Mouse (Mus musculus): ENCODE results near the gene Ksr1. TPM values are rescaled to one million over a fixed set of nuclear protein-coding genes. Genes with fewer than 3 reads are reported as not detected.

The Ksr1 gene
- polyA plus RNA-seq, 2 experiments: 1.7 to 4.0 TPM

DNA sequence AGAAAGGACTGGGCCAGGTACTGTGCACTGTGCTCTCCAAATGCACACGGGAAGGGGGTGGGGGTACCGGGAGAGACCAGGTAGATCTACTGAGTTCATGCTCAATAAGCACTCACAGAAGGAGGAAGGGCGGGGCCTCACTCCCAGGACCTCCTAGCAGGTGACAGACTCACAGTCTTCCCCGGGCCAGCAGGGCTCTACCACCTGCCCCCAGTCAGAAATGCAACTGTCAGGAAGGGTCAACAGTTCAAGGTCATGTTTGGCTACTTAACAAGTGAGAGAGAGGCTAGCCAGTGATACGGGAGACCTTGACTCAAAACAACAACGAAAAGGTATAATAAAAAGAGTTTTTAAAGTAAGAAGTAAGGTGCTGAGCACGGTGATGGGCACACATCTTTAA lies 18.0 kb downstream of the Ksr1 start:
- ATAC-seq (ENCODE audit: insufficient read depth) (no peak), DNase-seq (ENCODE audit: low read depth in 3 of 3, low spot score in 3 of 3) (no peak)
- H3K9me3 ChIP-seq (ENCODE audit: control insufficient read depth, low read length): no peaks in the 10 kb centered on the region
- H3K4me1 ChIP-seq (replicated peaks; ENCODE audit: control insufficient read depth in 2 of 2, insufficient read depth in 2 of 2, low read length in 1 of 2): peaks cover 0 to 11% of the 10 kb centered on the region in 2 experiments; a peak in 2 of 4 replicates
- H3K9ac ChIP-seq (replicated peaks): no peak overlapping the region
- no peaks in the 10 kb centered on the region for H3K36me3 ChIP-seq (replicated peaks; ENCODE audit: control insufficient read depth, insufficient read depth, low read depth)
- H3K27ac ChIP-seq: no peak overlapping the region
- H3K4me2 ChIP-seq (ENCODE audit: low read depth): no peak overlapping the region
- H3K4me3 ChIP-seq (ENCODE audit: insufficient read depth in 1 of 2, low read depth in 2 of 2, low read length in 2 of 2): no peak overlapping the region
- WGBS (ENCODE audit: insufficient replicate concordance): 70% methylated on average over 7 of the region's 7 CpGs
- H3K27me3 ChIP-seq (ENCODE audit: control insufficient read depth, insufficient read depth, low read length): no peaks in the 10 kb centered on the region
- no peak for TF ChIP-seq EP300 (IDR thresholded peaks at IDR 0.05; ENCODE audit: low read depth)
- TF ChIP-seq CTCF (IDR thresholded peaks at IDR 0.05; ENCODE audit: low read depth): no peak

DNA sequence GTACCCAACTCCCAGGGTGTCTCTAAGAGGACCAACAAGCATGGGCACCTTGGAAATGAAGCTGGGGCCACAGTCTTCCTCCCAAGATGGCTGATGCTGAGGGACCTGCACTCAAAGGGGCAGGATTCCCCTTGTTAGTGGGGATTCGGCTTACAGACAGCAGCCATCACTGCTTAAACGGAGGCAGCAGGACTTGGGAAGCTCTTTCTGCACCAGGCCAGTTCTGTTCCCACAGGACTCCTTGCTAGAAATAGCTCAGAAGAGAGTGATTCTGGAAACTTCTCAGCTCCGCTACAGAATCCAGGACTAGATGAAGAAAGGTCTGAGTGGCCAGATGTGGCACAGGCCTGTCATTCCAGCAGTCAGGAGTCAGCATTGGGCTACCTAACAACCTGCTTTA lies 19.2 kb downstream of the Ksr1 start:
- no peak overlapping the region for H3K4me2 ChIP-seq (ENCODE audit: low read depth)
- H3K9ac ChIP-seq (replicated peaks): no peak overlapping the region
- H3K4me1 ChIP-seq (replicated peaks; ENCODE audit: control insufficient read depth in 2 of 2, insufficient read depth in 2 of 2, low read length in 1 of 2): peaks cover 0 to 16% of the 10 kb centered on the region in 2 experiments; a peak in 2 of 4 replicates
- DNase-seq (ENCODE audit: low read depth in 3 of 3, low spot score in 3 of 3) (no peak), ATAC-seq (ENCODE audit: insufficient read depth) (no peak)
- no peak for TF ChIP-seq EP300 (IDR thresholded peaks at IDR 0.05; ENCODE audit: low read depth)
- no peak for TF ChIP-seq CTCF (IDR thresholded peaks at IDR 0.05; ENCODE audit: low read depth)
- no peak overlapping the region for H3K27ac ChIP-seq
- H3K36me3 ChIP-seq (replicated peaks; ENCODE audit: control insufficient read depth, insufficient read depth, low read depth): no peaks in the 10 kb centered on the region
- no peaks in the 10 kb centered on the region for H3K27me3 ChIP-seq (ENCODE audit: control insufficient read depth, insufficient read depth, low read length)
- H3K9me3 ChIP-seq (ENCODE audit: control insufficient read depth, low read length): no peaks in the 10 kb centered on the region
- 72% methylated on average over 3 of the region's 3 CpGs for WGBS (ENCODE audit: insufficient replicate concordance)
- H3K4me3 ChIP-seq (ENCODE audit: insufficient read depth in 1 of 2, low read depth in 2 of 2, low read length in 2 of 2): no peak overlapping the region

DNA sequence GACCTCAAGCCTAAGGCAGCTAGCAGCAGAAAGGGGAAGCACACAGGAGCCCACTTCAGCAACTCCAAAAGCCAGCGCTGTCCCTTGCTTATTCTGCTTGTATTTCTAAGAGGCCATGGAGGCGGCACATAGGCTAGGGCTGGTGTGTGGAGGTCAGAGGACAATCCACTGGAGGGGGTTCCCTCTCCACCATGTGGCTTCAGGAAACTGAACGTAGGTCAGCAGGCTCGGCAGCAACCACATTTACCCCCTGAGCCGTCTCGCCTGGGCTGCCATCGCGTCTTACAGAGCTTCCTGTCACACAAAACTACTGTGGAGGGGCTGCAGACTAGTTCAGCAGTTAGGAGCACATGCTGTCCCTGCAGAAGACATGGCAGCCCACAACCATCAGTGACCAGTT lies 20.4 kb downstream of the Ksr1 start:
- no peaks in the 10 kb centered on the region for H3K27me3 ChIP-seq (ENCODE audit: control insufficient read depth, insufficient read depth, low read length)
- H3K27ac ChIP-seq: no peak overlapping the region
- 21% methylated on average over 8 of the region's 8 CpGs for WGBS (ENCODE audit: insufficient replicate concordance)
- H3K4me3 ChIP-seq (ENCODE audit: insufficient read depth in 1 of 2, low read depth in 2 of 2, low read length in 2 of 2): no peak overlapping the region
- no peaks in the 10 kb centered on the region for H3K9me3 ChIP-seq (ENCODE audit: control insufficient read depth, low read length)
- TF ChIP-seq CTCF (IDR thresholded peaks at IDR 0.05; ENCODE audit: low read depth) (no peak), EP300 (IDR thresholded peaks at IDR 0.05; ENCODE audit: low read depth) (no peak)
- no peak overlapping the region for H3K4me2 ChIP-seq (ENCODE audit: low read depth)
- H3K4me1 ChIP-seq (replicated peaks; ENCODE audit: control insufficient read depth in 2 of 2, insufficient read depth in 2 of 2, low read length in 1 of 2): peaks cover 0 to 16% of the 10 kb centered on the region in 2 experiments; a peak in 2 of 4 replicates
- H3K9ac ChIP-seq (replicated peaks): no peak overlapping the region
- H3K36me3 ChIP-seq (replicated peaks; ENCODE audit: control insufficient read depth, insufficient read depth, low read depth): no peaks in the 10 kb centered on the region
- DNase-seq (ENCODE audit: low read depth in 3 of 3, low spot score in 3 of 3) (no peak), ATAC-seq (ENCODE audit: insufficient read depth) (no peak)

DNA sequence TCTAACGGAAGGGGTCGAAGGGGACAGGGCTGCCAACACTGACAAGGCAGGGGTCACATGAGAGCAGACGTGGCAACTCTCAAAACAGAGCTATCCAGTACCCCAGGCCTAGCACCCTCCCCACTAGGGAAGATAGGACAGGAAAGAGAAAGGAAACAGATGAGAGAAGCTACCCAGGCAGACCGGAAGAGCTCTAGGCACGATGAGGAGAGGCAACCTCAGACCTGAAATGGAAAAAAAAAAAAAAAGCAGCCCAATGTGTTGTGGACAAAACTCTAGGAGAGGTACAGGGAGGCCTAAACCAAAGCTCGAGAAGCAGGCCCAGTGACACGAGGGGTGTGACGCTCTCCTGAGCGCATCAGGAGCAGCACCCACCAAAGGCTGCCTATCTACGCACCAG lies 23.7 kb downstream of the Ksr1 start:
- H3K4me2 ChIP-seq (ENCODE audit: low read depth): no peak overlapping the region
- no peak overlapping the region for H3K27ac ChIP-seq
- no peaks in the 10 kb centered on the region for H3K36me3 ChIP-seq (replicated peaks; ENCODE audit: control insufficient read depth, insufficient read depth, low read depth)
- no peaks in the 10 kb centered on the region for H3K9me3 ChIP-seq (ENCODE audit: control insufficient read depth, low read length)
- ATAC-seq (ENCODE audit: insufficient read depth) (no peak), DNase-seq (ENCODE audit: low read depth in 3 of 3, low spot score in 3 of 3) (no peak)
- TF ChIP-seq EP300 (IDR thresholded peaks at IDR 0.05; ENCODE audit: low read depth) (no peak), CTCF (IDR thresholded peaks at IDR 0.05; ENCODE audit: low read depth) (no peak)
- H3K4me1 ChIP-seq (replicated peaks; ENCODE audit: control insufficient read depth in 2 of 2, insufficient read depth in 2 of 2, low read length in 1 of 2): peaks cover 0 to 13% of the 10 kb centered on the region in 2 experiments; a peak in 2 of 4 replicates
- WGBS (ENCODE audit: insufficient replicate concordance): 21% methylated on average over 10 of the region's 10 CpGs
- no peaks in the 10 kb centered on the region for H3K27me3 ChIP-seq (ENCODE audit: control insufficient read depth, insufficient read depth, low read length)
- no peak overlapping the region for H3K4me3 ChIP-seq (ENCODE audit: insufficient read depth in 1 of 2, low read depth in 2 of 2, low read length in 2 of 2)
- H3K9ac ChIP-seq (replicated peaks): no peak overlapping the region

GRCm38 (mm10) chr11:79120087-79120486 lies 26.1 kb downstream of the Ksr1 start:
- 55% methylated on average over 3 of the region's 3 CpGs for WGBS (ENCODE audit: insufficient replicate concordance)
- TF ChIP-seq EP300 (IDR thresholded peaks at IDR 0.05; ENCODE audit: low read depth): no peak
- no peak for TF ChIP-seq CTCF (IDR thresholded peaks at IDR 0.05; ENCODE audit: low read depth)
- peaks cover 0 to 11% of the 10 kb centered on the region in 2 experiments; a peak in 2 of 4 replicates for H3K4me1 ChIP-seq (replicated peaks; ENCODE audit: control insufficient read depth in 2 of 2, insufficient read depth in 2 of 2, low read length in 1 of 2)

More at GRCm38 (mm10) chr11:79120087-79120486, 26.1 kb downstream of the Ksr1 start:
- Histone ChIP-seq H3K9me3 (ENCODE audit: control insufficient read depth, low read length) (no peaks in the 10 kb centered on the region), H3K27me3 (ENCODE audit: control insufficient read depth, insufficient read depth, low read length) (no peaks in the 10 kb centered on the region), H3K9ac (replicated peaks) (no peak overlapping the region), H3K4me2 (ENCODE audit: low read depth) (no peak overlapping the region), H3K4me3 (ENCODE audit: insufficient read depth in 1 of 2, low read depth in 2 of 2, low read length in 2 of 2) (no peak overlapping the region), H3K36me3 (replicated peaks; ENCODE audit: control insufficient read depth, insufficient read depth, low read depth) (no peaks in the 10 kb centered on the region), H3K27ac (no peak overlapping the region)
- ATAC-seq (ENCODE audit: insufficient read depth) (no peak), DNase-seq (ENCODE audit: low read depth in 3 of 3, low spot score in 3 of 3) (no peak)

Data from liver, embryonic 14.5 days (tissue).